Mouse (Mus musculus): ENCODE data around the gene Six4. TPM values are rescaled to one million over a fixed set of nuclear protein-coding genes. Genes with fewer than 3 reads are reported as not detected.

Gene Six4
- polyA plus RNA-seq (2012; rRNA removed) = 0.01 and 0.05 TPM in 2 replicates

DNA sequence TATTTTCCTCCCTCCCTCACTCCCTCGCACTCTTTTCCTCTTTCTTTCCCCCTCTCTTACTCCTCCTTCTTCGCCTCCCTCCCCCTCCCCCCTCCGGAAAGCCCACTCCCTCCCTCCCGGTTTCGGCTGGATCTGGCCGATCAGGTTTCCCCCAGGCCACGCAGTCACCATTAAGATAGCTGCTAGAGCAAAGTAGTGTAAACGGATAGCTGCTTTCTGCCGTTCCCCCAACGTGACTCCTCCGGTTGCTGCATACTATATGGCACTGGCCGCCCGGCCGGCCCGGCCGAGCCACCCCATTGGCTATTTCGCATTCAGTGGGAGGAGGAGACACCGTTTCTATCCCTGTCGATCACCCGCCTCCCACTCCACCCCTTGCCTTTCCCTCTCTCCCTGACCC is at the start of gene Six4:
Gene Six4 (minus strand): TSS at position 261 of the 400 bp plus-strand sequence.

DNA sequence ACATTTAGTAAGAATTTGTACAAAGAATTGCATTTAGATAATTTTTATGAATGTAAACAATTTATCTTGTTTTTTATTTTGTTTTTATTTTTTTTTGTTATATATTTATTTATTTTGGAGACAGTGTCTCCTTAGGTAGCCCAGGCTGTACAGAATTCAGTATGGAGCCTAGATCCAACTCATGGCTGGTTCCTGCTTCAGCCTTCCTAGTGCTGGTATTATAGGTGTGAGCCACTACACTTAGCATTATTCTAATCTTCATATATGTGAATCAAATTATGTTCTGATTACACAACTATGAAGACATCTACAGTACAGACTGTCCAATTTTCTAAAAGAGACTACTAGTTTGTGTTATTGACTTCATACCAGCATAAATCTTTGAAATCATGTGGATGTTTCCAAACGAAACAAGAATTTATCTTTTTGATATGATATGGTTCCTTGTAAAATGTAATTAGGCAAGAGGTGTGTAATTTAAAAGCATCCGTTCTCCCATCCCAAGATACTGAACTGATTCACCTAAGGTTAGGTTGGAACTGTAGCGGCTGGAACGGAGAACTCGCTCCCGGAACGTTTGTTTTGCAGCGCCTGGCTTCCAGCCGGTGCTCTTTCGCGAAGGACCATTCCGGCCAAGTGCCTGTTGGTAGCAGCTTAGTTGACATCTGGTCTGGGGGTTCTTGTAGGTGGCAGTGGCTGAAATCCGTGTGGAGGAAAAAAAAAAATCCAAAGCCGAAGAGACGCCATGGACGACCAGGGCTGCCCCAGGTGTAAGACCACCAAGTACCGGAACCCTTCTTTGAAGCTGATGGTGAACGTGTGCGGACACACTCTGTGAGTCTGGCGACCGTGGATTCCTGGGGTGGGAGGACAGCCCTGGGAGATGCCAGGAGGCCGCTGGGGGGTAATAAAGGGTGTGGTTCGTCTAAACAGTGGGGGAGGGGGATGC is 10.1 kb upstream of the Six4 start, which contains the start of gene Mnat1:
Gene Mnat1 (plus strand): TSS at position 625 of the 949 bp plus-strand sequence.

DNA sequence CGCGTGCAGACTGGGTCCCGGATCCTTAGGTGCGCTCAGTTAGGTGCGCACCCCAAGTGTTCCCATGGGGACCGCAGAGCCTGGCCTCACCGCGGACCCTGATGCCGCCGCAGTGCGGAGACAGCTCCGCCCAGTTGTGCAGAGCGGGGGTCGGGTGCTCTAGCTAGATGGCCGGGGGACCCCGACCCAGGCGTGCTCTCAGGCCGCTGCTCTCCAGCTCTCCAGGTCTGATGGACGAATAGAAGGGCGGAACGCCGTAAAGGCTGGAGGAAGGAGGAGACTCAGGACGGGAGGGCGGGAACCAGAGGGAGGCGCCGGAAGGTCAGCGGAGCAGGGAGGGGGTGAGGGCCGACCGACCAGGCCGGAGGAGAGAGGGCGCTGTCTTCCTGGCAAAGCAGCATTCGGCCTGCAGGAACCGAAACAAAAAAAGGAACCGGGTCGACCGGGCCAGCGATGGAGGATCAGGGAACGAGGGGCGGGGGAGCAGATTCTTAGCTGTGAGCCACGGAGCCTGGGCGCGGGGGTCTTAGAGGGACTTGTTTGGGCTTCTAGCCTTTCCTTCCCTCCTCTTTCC is 59.5 kb downstream of the Six4 start, which contains the start of gene Six1:
Gene Six1 (minus strand): TSS at position 220 of the 574 bp plus-strand sequence.

Other genes with a start within 250 kb of the Six4 start
- gene Six6, start 173.6 kb downstream of the Six4 start, polyA plus RNA-seq (2012; rRNA removed) = not detected in 2 replicates
- gene 4930447C04Rik, start 172.7 kb downstream of the Six4 start, polyA plus RNA-seq (2012; rRNA removed) = 1.3 TPM in 2 replicates
- gene Six1, start 59.6 kb downstream of the Six4 start, polyA plus RNA-seq (2012; rRNA removed) = 0.20 TPM in 1 of 2 replicates, not detected in the other
- gene Mnat1, start 10.3 kb upstream of the Six4 start, polyA plus RNA-seq (2012; rRNA removed) = 7.4 and 7.5 TPM in 2 replicates
- gene Trmt5, start 173.3 kb upstream of the Six4 start, polyA plus RNA-seq (2012; rRNA removed) = 6.2 and 7.2 TPM in 2 replicates
- 2.7 and 3.4 TPM in 2 replicates for gene Slc38a6, start 173.3 kb upstream of the Six4 start, polyA plus RNA-seq (2012; rRNA removed)